Mouse (Mus musculus) 3134 (cell line): Measurements from ENCODE around the gene BC037034.
"Not testable (repeated sequence)": the region's sequence is repeated elsewhere in the genome, so short reads cannot be mapped to it uniquely, and the experiment has no call there.

Source experiments
- DNase-seq: peaks from one replicate; pipeline ENCODE4 v3.0.0-alpha.2; 2011; ENCODE audit warnings: low spot score; ENCODE audit not compliant: insufficient read length; ENCODE audit errors: extremely low read depth

Gene BC037034

DNA sequence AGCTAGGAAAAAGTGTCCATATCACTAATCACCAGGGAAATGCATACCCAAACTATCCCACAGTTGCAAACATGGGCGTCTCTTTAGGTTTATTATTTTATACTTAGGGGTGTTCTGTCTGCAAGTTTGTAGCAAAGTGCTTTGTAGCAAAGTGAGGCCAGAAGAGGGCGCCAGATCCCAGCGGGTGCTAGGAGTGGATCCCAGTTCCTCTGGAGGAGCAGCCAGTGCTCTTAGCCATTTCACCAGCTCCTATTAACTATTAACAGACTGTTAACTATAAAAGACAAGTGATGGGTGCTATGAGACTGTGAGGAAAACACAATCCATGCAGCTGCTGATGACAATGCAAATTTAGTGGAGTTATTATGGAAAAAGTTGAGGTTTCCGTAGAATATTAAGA lies 41.7 kb downstream of the BC037034 start:
- DNase-seq = peak; percentile 42

GRCm38 (mm10) chr5:138219864-138220263 lies 44.0 kb downstream of the BC037034 start:
- DNase-seq = no peak

GRCm38 (mm10) chr5:138216632-138217031 lies 47.2 kb downstream of the BC037034 start:
- DNase-seq = not testable (repeated sequence)
